Mouse (Mus musculus): Measurements from ENCODE around the gene Mgat2. TPM values are rescaled to one million over a fixed set of nuclear protein-coding genes. Genes with fewer than 3 reads are reported as not detected.

The Mgat2 gene
- polyA plus RNA-seq, 1 experiment from 2014 or later = 52.3 TPM

DNA sequence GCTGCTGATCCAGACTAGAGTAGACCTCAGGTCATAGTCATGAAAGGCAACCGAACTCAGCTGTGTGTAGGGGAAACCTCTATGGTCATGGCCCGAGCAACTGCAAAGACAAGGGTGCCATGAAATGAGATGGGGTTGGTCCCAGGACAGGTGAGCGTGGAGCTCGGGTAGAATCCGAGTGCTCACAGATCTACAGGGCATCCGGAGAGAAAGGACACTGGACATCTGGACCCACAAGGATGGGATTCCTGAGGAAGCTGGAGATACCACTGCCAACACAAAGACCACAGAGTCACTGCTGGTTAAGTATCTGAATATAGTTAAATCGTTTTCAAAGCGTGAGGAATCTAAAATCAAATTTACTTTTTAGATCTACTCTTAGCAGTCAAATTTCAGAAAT lies 23.4 kb downstream of the Mgat2 start:
- ATAC-seq (ENCODE audit: low FRiP score, low TSS enrichment) (no peak), DNase-seq (ENCODE audit: low spot score) (no peak)
- H3K4me1 ChIP-seq (replicated peaks; ENCODE audit: control insufficient read depth, insufficient read depth) = no peaks in the 10 kb centered on the region
- H3K9ac ChIP-seq (ENCODE audit: low read length) = no peak overlapping the region
- TF ChIP-seq CTCF (IDR thresholded peaks at IDR 0.05; ENCODE audit: low read depth) (no peak), EP300 (optimal IDR thresholded peaks at IDR 0.05) (no peak)
- no peak overlapping the region for H3K4me2 ChIP-seq (replicated peaks; ENCODE audit: low read depth)
- H3K27me3 ChIP-seq (ENCODE audit: control insufficient read depth, insufficient read depth, low read length) = no peaks in the 10 kb centered on the region
- H3K27ac ChIP-seq (replicated peaks) = no peak overlapping the region
- 0 out of 2 replicates have a peak, but pooled peaks cover 4% of the 10 kb centered on the region for H3K36me3 ChIP-seq (ENCODE audit: control insufficient read depth, insufficient read depth, low read length)
- WGBS = 91% methylated on average over 8 of the region's 8 CpGs
- H3K9me3 ChIP-seq (ENCODE audit: control insufficient read depth, low read length) = no peaks in the 10 kb centered on the region
- H3K4me3 ChIP-seq (ENCODE audit: low read depth, low read length) = no peak overlapping the region

DNA sequence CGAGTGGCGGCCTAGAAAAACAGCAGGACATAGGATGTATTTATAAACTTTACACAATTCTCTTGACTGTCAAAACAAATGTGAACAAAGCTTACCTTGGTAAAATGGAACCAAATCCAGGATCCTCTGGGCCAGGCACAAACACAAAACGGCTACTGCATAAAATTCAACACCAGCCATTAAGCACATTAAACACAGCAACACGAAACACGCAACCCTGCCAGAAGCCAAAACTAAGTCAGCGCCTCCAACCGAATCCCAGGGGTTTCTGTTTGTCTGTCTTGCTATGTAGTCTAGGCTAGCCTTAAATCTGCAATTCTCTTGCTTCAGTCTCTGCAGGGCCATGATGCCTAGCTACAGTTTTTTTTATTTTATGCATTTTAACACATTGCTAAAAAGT lies 24.0 kb downstream of the Mgat2 start:
- DNase-seq (ENCODE audit: low spot score) = no peak
- 0 out of 2 replicates have a peak, but pooled peaks cover 4% of the 10 kb centered on the region for H3K36me3 ChIP-seq (ENCODE audit: control insufficient read depth, insufficient read depth, low read length)
- no peaks in the 10 kb centered on the region for H3K4me1 ChIP-seq (replicated peaks; ENCODE audit: control insufficient read depth, insufficient read depth)
- H3K9ac ChIP-seq (ENCODE audit: low read length) = no peak overlapping the region
- H3K4me3 ChIP-seq (ENCODE audit: low read depth, low read length) = no peak overlapping the region
- H3K27ac ChIP-seq (replicated peaks) = no peak overlapping the region
- no peaks in the 10 kb centered on the region for H3K27me3 ChIP-seq (ENCODE audit: control insufficient read depth, insufficient read depth, low read length)
- TF ChIP-seq EP300 (optimal IDR thresholded peaks at IDR 0.05) = no peak
- no peak for TF ChIP-seq CTCF (IDR thresholded peaks at IDR 0.05; ENCODE audit: low read depth)
- no peaks in the 10 kb centered on the region for H3K9me3 ChIP-seq (ENCODE audit: control insufficient read depth, low read length)
- no peak for ATAC-seq (ENCODE audit: low FRiP score, low TSS enrichment)
- H3K4me2 ChIP-seq (replicated peaks; ENCODE audit: low read depth) = no peak overlapping the region
- 95% methylated on average over 7 of the region's 7 CpGs for WGBS

DNA sequence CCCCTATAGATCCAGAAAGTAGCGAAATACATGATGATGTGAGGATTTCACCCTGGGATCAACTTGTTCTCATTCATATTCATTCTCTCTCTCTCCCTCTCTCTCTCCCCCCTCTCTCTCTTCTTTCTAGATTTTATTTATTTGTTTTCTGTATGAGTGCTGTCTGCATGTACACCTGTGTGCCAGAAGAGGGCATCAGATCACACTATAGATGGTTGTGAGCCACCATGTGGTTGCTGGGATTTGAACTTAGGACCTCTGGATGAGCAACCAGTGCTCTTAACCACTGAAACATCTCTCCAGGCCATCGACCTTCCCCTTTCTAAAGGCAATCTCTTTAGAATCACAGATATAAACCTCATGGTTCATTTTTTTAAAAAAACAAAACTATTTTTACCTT lies 24.6 kb downstream of the Mgat2 start:
- no peak overlapping the region for H3K9ac ChIP-seq (ENCODE audit: low read length)
- H3K27ac ChIP-seq (replicated peaks) = no peak overlapping the region
- 93% methylated on average over 2 of the region's 2 CpGs for WGBS
- ATAC-seq (ENCODE audit: low FRiP score, low TSS enrichment) (no peak), DNase-seq (ENCODE audit: low spot score) (no peak)
- no peak overlapping the region for H3K4me2 ChIP-seq (replicated peaks; ENCODE audit: low read depth)
- TF ChIP-seq CTCF (IDR thresholded peaks at IDR 0.05; ENCODE audit: low read depth) (peak; percentile 50), EP300 (optimal IDR thresholded peaks at IDR 0.05) (no peak)
- H3K4me3 ChIP-seq (ENCODE audit: low read depth, low read length) = no peak overlapping the region
- no peaks in the 10 kb centered on the region for H3K27me3 ChIP-seq (ENCODE audit: control insufficient read depth, insufficient read depth, low read length)
- H3K36me3 ChIP-seq (ENCODE audit: control insufficient read depth, insufficient read depth, low read length) = 0 out of 2 replicates have a peak, but pooled peaks cover 4% of the 10 kb centered on the region
- H3K9me3 ChIP-seq (ENCODE audit: control insufficient read depth, low read length) = no peaks in the 10 kb centered on the region
- no peaks in the 10 kb centered on the region for H3K4me1 ChIP-seq (replicated peaks; ENCODE audit: control insufficient read depth, insufficient read depth)

DNA sequence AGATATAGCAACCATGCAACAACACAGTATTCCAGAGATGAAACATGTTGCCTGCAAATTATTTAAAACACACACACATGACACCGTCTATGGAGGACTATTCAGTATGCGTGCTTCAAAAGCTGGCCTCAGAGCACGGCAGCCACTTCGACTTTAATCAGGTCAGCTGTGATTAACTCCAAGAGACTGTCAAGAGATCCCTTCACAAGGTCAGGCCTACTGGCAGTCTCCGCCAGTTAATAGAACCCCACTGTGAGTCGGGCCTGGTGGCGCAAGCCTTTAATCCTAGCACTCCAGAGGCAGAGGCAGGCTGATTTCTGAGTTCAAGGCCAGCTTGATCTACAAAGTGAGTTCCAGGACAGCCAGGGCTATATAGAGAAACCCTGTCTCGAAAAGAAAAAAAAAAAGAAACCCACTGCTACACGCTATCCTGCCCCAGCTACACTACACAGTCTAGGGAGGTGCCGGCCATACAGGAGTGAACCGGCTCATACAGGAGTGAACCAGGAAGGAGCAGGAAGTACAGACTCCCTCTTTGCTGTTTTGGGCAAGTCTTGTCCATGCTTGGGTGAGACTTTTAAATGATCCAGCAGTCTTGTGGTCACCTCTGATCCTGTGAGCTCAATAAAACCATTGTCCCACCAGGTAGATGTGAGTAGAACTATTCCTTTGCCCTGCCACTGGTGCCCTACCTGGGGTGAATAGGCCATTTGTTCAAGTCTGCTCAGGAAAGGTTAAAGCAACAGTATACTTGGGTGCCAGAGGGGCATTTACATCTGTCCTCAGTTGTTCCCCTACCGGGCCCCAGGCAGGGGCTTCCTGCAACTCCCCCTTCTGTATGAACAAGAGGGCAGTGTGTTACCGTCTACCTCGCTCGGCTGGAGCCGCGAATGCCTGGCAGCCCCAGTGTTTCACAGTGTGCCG lies 26.4 kb downstream of the Mgat2 start:
- no peak for TF ChIP-seq CTCF (IDR thresholded peaks at IDR 0.05; ENCODE audit: low read depth)
- TF ChIP-seq EP300 (optimal IDR thresholded peaks at IDR 0.05) = no peak
- H3K4me3 ChIP-seq (ENCODE audit: low read depth, low read length) = no peak overlapping the region
- WGBS = 91% methylated on average over 18 of the region's 18 CpGs
- H3K36me3 ChIP-seq (ENCODE audit: control insufficient read depth, insufficient read depth, low read length) = 0 out of 2 replicates have a peak, but pooled peaks cover 4% of the 10 kb centered on the region
- no peaks in the 10 kb centered on the region for H3K4me1 ChIP-seq (replicated peaks; ENCODE audit: control insufficient read depth, insufficient read depth)
- no peaks in the 10 kb centered on the region for H3K27me3 ChIP-seq (ENCODE audit: control insufficient read depth, insufficient read depth, low read length)
- no peak for ATAC-seq (ENCODE audit: low FRiP score, low TSS enrichment)
- no peak for DNase-seq (ENCODE audit: low spot score)
- no peak overlapping the region for H3K9ac ChIP-seq (ENCODE audit: low read length)
- H3K4me2 ChIP-seq (replicated peaks; ENCODE audit: low read depth) = no peak overlapping the region
- no peak overlapping the region for H3K27ac ChIP-seq (replicated peaks)
- no peaks in the 10 kb centered on the region for H3K9me3 ChIP-seq (ENCODE audit: control insufficient read depth, low read length)

DNA sequence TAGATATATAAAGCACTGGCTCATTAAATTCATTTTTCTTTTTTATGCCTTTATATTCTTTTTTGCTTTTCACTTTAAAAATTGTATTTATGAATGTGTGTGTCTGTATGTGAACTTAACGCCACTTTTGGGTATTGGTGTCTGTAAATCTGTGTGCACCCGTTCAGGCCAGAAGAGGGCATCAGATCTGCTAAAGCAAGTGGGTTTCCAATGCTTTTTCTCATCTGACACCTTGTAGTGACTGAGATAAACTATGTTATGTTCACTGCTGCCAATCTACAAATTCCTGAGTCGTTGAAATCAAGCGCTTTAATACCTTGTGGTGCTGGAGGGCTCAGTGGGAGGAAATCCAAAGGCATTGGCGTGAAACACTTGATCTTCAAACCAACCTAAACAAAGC lies 27.1 kb downstream of the Mgat2 start:
- Histone ChIP-seq H3K9me3 (ENCODE audit: control insufficient read depth, low read length) (no peaks in the 10 kb centered on the region), H3K4me3 (ENCODE audit: low read depth, low read length) (no peak overlapping the region), H3K9ac (ENCODE audit: low read length) (no peak overlapping the region), H3K27ac (replicated peaks) (no peak overlapping the region), H3K36me3 (ENCODE audit: control insufficient read depth, insufficient read depth, low read length) (0 out of 2 replicates have a peak, but pooled peaks cover 4% of the 10 kb centered on the region), H3K4me1 (replicated peaks; ENCODE audit: control insufficient read depth, insufficient read depth) (no peaks in the 10 kb centered on the region), H3K27me3 (ENCODE audit: control insufficient read depth, insufficient read depth, low read length) (no peaks in the 10 kb centered on the region), H3K4me2 (replicated peaks; ENCODE audit: low read depth) (no peak overlapping the region)
- ATAC-seq (ENCODE audit: low FRiP score, low TSS enrichment) (no peak), DNase-seq (ENCODE audit: low spot score) (no peak)
- TF ChIP-seq CTCF (IDR thresholded peaks at IDR 0.05; ENCODE audit: low read depth) (peak; percentile 71), EP300 (optimal IDR thresholded peaks at IDR 0.05) (no peak)
- 71% methylated on average over 5 of the region's 5 CpGs for WGBS

DNA sequence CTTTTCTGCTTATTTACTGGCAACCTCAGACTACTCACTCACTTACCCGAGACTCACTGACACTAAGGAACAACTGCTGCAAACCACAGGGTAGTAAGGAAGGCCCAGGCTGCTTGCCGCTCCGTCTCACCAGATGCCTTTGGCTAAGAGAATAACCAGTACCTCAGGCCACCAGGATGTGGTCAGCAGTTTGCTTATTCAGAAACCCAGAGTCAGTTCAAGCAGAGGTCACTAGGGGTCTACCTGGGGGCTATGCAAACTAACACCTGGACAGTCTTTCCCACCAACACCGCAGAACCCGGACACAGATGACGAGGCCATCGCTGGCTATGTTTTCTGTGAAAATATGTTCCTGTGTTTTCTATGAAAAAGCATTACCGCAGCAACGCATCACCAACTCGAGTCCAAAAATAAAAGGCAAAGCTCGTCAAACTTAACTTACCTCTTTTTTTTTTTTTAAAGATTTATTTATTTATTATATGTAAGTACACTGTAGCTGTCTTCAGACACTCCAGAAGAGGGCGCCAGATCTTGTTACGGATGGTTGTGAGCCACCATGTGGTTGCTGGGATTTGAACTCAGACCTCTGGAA lies 29.3 kb downstream of the Mgat2 start:
- 89% methylated on average over 13 of the region's 13 CpGs for WGBS
- H3K9ac ChIP-seq (ENCODE audit: low read length) = no peak overlapping the region
- TF ChIP-seq CTCF (IDR thresholded peaks at IDR 0.05; ENCODE audit: low read depth) (no peak), EP300 (optimal IDR thresholded peaks at IDR 0.05) (no peak)
- 0 out of 2 replicates have a peak, but pooled peaks cover 4% of the 10 kb centered on the region for H3K36me3 ChIP-seq (ENCODE audit: control insufficient read depth, insufficient read depth, low read length)
- H3K9me3 ChIP-seq (ENCODE audit: control insufficient read depth, low read length) = no peaks in the 10 kb centered on the region
- H3K4me1 ChIP-seq (replicated peaks; ENCODE audit: control insufficient read depth, insufficient read depth) = no peaks in the 10 kb centered on the region
- ATAC-seq (ENCODE audit: low FRiP score, low TSS enrichment) (no peak), DNase-seq (ENCODE audit: low spot score) (no peak)
- no peak overlapping the region for H3K27ac ChIP-seq (replicated peaks)
- H3K4me2 ChIP-seq (replicated peaks; ENCODE audit: low read depth) = no peak overlapping the region
- no peaks in the 10 kb centered on the region for H3K27me3 ChIP-seq (ENCODE audit: control insufficient read depth, insufficient read depth, low read length)
- H3K4me3 ChIP-seq (ENCODE audit: low read depth, low read length) = no peak overlapping the region
